Mouse (Mus musculus): ENCODE results near the gene Golga5. TPM values are rescaled to one million over a fixed set of nuclear protein-coding genes. Genes with fewer than 3 reads are reported as not detected.

The Golga5 gene
- total RNA-seq, 2 experiments from 2014 or later = 23.8 to 24.4 TPM

GRCm38 (mm10) chr12:102501848-102502595 is 33.1 kb downstream of the Golga5 start:
- DNase-seq (ENCODE audit: low spot score) = no peak
- intact Hi-C loops (cut with DNase I) = no loop called here

GRCm38 (mm10) chr12:102505131-102505713 is 36.3 kb downstream of the Golga5 start:
- no peak for DNase-seq (ENCODE audit: low spot score)
- intact Hi-C loops (cut with DNase I) = no loop called here

GRCm38 (mm10) chr12:102505949-102506348 is 37.0 kb downstream of the Golga5 start:
- intact Hi-C loops (cut with DNase I) = no loop called here
- no peak for DNase-seq (ENCODE audit: low spot score)

DNA sequence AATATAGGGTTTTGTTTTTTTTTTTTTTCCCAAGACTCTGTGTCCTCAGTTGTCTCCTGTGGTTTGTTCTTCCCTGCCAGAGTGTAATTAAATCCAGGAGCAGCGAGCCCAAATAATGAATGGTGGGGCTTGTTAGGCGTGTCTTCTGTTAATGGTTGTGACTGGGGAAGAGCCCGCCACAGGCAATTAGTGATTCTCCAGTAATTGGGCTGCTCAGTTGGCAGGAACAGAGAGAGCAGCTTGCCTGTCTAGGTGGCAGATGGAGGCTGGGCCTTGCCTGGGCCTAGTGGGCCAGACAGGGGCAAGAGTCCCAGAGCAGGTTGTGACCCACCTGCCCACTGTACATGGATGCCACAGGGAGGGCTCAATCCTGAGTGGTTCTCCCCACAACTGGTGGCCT is 42.4 kb downstream of the Golga5 start:
- intact Hi-C loops (cut with DNase I) = no loop called here
- no peak for DNase-seq (ENCODE audit: low spot score)

DNA sequence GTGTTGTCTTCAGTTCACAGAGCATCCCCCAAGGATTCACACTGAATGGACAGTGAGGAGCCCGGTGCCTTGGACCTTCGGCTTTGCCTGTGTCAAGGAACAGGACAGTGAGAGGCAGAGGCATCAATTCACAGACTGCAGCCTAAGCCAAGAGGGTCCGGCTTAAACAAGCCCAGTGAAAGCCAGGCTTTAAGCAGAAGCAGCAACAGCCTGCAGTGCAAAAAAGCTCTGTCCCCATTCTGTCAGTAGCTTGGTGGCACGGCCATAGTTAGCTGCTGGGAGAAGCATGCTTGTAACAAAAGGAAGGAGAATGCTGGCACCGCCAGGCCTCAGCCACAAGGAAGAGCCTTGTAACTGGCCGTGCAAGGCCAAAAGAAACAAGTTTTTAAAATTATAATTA is 45.2 kb downstream of the Golga5 start:
- intact Hi-C loops (cut with DNase I) = no loop called here
- DNase-seq (ENCODE audit: low spot score) = no peak

GRCm38 (mm10) chr12:102514751-102515150 is 45.8 kb downstream of the Golga5 start:
- intact Hi-C loops (cut with DNase I) = no loop called here
- no peak for DNase-seq (ENCODE audit: low spot score)

DNA sequence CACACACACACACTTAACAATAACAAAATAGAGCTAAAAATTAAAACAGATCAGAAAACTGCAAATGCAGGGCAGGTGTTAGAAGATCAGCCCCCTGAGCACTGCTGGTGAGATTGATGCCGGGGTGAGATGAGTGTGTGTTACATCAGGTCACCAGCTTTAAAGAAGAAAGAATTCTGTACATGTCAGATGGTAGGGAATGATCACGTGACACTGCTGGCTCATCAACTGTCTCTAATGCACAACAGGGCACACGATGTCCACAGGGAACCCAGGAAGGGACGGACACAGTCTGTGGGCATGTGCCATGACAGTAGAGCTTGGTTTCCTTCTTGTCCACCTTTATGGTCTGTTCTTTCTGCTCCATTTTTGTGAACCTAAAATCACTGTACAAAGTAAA is 47.2 kb downstream of the Golga5 start:
- intact Hi-C loops (cut with DNase I) = no loop called here
- DNase-seq (ENCODE audit: low spot score) = no peak

DNA sequence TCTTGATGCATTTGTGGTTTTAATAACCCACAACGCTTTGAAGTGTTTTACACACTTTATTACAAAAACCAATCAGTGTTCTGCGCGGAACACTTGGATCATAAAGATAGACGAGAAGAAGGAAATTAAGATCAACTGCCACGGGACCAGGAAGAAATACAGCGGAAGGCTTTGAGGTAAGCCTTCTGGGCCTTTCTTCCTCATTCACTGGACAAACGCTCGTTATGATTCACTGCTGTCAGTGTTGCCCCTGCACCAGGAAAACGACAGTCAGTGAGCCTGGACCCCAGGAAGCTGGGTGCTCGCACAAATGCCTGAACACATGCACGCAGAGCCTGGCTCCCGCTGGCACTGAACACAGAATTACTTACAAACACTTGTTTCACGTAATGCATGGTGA is 48.7 kb downstream of the Golga5 start:
- no peak for DNase-seq (ENCODE audit: low spot score)
- intact Hi-C loops (cut with DNase I) = no loop called here

GRCm38 (mm10) chr12:102519929-102520720 is 51.2 kb downstream of the Golga5 start:
- intact Hi-C loops (cut with DNase I) = loop anchor here (5.0 kb wide), 1 partner anchor 197 kb away; no protein-coding TSS in a partner anchor
- no peak for DNase-seq (ENCODE audit: low spot score)

GRCm38 (mm10) chr12:102521777-102522319 is 52.9 kb downstream of the Golga5 start:
- DNase-seq (ENCODE audit: low spot score) = no peak
- intact Hi-C loops (cut with DNase I) = loop anchor here (5.0 kb wide), 1 partner anchor 195 kb away; no protein-coding TSS in a partner anchor

- DNase-seq (ENCODE audit: low spot score) = no peak
- intact Hi-C loops (cut with DNase I) = loop anchor here (2.0 to 5.0 kb wide), 2 partner anchors 193 to 209 kb away; no protein-coding TSS in a partner anchor
These were observed 55.3 kb downstream of the Golga5 start for GRCm38 (mm10) chr12:102524216-102524615.

- intact Hi-C loops (cut with DNase I) = loop anchor here (2.0 to 5.0 kb wide), 2 partner anchors 193 to 208 kb away; no protein-coding TSS in a partner anchor
- no peak for DNase-seq (ENCODE audit: low spot score)
These were observed 55.8 kb downstream of the Golga5 start for GRCm38 (mm10) chr12:102524760-102525159.

- DNase-seq (ENCODE audit: low spot score) = no peak
- intact Hi-C loops (cut with DNase I) = no loop called here
These were observed 59.1 kb downstream of the Golga5 start for GRCm38 (mm10) chr12:102527989-102528388.

- intact Hi-C loops (cut with DNase I) = no loop called here
- DNase-seq (ENCODE audit: low spot score) = no peak
These were observed 66.9 kb downstream of the Golga5 start for GRCm38 (mm10) chr12:102535796-102536195.

DNA sequence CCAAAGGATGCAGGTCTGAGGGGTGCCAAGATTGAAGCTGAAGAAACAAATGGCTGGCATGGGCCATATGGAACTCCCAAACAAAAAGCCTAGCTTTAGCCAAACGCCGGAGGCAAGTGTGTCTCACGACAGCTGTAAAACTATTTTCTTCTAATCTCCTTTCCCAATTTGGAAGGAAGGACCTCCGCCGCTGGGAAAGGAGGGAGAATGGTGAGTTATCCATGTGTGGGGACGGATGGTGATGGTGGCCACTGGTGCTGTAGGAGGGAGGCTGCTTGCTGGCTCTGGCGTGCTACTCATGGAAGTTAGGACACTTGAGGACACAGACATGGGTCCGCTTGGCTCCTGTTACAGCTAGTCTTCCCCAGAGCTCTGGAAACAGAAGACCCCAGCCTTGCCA is 71.3 kb downstream of the Golga5 start:
- no peak for DNase-seq (ENCODE audit: low spot score)

DNA sequence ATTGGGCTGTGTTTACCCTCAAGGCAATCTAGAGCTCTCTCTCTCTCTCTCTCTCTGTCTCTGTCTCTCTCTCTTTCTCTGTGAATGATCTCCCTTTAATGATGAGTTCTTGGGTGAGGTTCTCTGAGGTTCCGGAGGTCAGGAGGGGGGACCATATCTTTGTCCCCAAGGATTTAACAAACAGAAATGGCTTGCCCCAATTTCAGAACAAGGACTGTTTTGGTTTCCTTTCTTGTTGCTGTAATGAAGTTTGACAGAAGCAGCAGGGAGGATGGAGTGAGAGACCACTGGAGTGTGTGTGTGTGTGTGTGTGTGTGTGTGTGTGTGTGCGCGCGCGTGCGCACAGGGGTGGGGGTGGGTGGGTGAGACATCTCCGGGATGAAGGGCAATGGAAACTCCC is 72.2 kb downstream of the Golga5 start:
- intact Hi-C loops (cut with DNase I) = no loop called here
- DNase-seq (ENCODE audit: low spot score) = no peak

More for the DNA sequence above, 71.3 kb downstream of the Golga5 start:
- intact Hi-C loops (cut with DNase I) = no loop called here

DNA sequence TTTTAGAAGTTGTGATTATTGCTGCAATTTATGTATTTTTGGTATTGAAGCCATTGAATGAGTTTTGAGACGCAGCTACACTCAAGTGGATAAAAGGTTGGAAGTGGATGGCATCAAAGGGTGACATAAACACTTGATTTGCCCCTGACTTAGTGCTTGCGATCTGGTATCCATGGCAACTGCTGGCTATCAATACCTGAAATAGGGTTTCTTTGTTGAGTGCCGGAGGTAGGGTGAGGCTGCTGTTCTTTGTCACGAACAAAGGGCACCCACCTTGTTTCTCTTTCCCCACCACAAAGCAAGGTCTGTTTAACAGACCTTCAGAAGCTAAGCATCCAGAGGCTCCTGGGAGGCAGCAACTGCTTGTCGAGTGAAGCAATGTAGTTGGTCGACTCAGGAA is 76.2 kb downstream of the Golga5 start:
- DNase-seq (ENCODE audit: low spot score) = no peak
- intact Hi-C loops (cut with DNase I) = no loop called here
